Mouse (Mus musculus) kidney, adult 9 months (tissue): ENCODE measurements around the gene Oprd1.
A peak's percentile ranks its signal among the peaks of the same experiment; 100 is the strongest.

Experiments
- DNase-seq: peaks from one replicate; pipeline ENCODE4 v3.0.0; 2022

Oprd1 gene

DNA sequence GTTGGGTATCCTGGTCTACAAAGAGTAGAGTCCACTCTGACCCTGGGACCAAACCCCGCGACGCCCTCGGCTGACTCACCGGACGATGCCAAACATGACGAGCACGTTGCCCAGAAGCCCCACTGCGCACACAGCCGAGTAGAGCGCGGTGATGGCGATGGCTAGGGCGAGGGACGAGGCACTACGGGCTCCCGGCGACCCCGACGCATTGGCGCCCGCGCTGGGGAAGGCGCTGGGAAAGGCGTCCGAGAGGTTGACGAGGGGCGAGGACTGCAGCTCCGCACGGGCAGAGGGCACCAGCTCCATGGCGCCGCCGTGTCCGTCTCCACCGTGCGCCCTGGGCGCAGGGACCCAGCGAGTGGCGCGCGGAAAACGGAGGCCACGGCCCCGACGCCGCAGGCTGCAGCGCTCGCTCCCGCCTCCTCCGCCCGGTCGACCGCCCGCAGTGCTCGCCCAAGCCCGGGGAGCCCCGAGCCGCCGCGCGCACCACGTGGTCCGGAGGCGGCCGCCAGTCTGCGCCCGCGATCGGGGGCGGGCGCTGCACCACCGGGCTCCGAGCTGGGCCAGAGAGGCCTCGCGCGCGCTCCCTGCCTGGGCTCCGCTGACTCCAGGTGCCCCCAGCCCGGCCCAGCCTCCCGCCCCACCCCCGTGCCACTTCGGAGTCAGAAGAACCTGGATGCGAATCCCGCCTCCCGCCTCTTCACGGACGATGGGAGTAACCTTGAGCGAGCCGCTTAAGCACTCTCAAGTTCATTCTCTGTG, at the start of gene Oprd1:
TSS of gene Oprd1 (minus strand) at position 407 of the 762 bp plus-strand sequence.
- no peak for DNase-seq

DNA sequence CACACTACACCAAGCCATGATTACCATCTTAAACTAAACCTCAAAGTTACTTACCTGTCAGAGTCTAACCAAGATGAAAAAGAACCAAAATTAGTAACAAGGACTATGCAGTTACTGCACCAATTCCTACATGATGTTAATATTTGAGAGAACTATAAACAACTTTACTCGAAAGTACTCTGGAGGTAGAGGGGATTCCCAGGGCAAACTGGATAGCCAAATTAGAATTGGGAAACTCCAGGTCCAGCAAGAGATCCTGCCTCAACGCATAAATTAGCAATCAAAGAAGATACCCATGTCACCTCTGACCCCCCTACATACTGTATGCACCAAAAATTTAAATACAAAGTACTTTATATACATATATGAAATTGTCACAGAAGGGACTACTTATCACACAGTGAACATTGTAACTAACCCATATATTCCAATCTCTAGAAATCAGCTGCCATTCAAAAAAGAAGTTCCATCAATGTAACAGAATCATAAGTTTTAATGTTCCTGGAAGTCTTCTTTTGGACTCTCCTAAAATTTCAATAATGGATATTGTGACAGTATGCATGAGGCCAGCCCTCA, 43.6 kb upstream of the Oprd1 start:
- no peak for DNase-seq

DNA sequence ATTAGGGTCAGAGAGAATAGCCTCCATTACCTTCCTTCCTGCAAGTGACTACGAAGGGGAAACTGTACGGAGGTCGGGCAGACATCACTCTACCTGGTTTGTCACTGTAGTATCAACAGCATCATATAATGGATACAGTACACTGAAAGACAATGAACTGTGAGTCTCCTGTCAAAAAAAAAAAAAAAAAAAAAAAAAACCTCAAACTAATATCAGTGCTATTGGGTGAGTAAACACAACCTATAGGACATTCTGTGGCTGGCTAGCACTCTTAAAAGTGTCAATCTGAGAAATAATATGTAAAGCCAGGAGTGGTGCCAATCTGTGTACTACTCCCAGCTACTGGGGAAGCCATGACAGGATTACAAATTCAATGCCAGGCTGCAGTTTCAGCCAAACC, 38.9 kb upstream of the Oprd1 start:
- no peak for DNase-seq

DNA sequence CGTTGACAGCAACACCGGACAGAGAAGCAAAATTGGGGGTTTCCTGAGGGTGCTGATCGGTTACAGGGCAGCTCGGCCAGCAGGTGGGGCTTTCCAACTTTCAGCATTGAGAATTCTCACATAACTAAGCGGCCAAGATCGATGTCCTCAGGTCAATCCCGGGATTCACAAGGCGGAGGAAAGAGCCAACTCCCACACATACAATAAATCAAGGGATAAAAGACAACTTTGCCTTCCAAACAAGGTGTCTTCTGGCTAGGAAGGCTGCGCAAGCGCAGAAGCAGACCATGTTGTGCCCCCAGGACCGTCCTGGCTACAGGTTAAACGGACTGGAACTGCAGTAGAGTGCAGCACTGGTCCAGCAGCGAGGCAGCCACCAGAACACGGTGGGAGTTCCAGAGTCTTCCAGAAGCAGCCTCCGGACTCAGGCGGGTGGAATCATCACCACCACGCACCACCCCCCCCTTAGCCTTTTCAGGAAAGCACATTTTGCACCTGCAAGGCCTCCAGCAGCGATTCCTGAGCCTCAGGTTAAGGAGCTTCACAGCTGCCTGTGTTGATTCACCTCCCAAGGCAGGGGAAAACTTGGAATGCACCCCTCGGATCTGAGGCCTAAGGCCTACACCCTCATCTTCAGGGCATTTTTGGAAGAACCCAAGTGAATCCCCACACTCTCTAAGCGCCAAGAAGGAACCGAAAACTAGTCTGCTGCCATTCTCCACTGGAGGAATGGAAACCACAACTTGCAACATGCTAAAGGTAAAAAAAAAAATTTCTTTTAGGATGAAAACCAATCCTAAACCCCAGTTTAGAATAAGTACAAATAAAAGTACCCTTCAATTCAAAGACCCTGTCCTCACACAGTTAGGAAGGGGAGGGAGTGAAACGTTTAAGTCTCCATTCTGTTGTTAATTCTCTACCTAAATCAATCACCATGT, 37.7 kb upstream of the Oprd1 start:
- peak; percentile 63 for DNase-seq

DNA sequence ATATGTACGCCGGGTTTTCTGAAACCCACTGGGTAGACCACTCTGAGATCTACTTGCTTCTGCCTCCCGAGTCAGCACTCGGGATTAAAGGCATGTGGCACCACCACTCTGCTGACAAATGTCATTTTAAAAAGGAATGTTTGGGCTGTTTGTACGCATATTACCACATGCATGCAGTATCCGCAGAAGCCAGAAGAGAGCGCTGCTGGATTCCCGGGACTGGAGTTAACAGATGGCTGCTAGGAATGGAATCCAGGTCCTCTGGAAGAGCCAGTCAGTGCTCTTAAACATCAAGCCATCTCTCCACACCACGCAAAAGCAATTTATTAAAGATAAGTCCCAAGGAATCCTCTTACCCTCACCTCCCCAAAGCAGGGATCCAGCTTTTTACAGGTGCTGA, 36.4 kb upstream of the Oprd1 start:
- DNase-seq: peak; percentile 58

DNA sequence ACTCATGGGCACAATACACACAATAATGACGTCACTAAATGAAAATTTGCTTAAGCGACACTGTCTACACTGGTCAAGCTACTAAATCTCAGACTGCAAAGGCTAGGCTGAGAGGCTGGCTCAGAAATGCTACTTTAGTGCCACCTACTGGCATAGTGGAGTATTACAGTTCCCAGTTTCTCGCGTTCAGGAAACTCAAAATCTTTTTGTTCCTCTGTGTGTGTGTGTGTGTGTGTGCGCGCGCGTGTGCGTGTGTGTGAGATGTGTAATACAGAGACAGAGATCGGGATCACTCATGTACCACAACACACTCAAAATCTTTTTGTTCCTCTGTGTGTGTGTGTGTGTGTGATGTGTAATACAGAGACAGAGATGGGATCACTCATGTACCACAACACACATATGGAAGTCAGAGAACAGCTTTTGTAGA, 34.4 kb upstream of the Oprd1 start:
- peak; percentile 66 for DNase-seq

DNA sequence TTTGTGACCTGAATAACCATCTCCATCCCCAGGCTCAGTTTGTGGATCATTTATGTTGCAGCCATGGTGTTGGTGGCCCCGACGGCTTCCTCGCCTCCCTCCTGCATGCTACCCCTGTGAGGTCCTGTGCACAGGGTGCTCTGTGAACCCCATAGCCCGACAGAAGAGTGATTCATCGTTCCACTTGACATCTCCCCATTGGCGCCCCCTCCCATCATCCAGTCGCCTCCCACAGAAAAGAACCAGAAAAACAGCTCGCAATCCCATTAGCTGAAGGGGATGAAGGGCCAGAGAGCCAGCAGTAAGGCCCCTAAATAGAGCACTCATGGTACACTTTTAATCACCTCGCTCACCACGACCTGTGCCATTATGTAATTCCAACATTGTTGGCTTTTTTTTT, 32.2 kb upstream of the Oprd1 start:
- DNase-seq: no peak

DNA sequence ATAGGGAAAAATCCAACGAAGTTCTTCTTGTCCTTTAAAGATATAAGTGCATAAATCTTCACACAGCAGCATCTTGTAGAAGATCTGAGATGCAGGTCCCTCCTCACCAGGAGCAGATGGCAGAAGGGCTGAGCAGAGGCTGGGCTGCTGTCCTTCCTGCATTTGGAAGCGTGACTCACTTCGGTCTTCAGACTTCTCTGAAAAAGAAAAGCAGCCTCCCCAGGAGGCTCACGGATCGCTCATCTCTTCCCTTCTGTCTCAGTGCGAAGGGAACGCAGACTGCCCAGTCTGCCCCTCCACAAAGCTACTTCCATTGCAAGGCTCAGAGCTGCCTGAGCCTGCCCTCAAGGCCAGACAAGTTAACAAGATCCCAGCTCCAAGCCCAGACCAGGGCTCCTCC, 26.6 kb upstream of the Oprd1 start:
- no peak for DNase-seq

DNA sequence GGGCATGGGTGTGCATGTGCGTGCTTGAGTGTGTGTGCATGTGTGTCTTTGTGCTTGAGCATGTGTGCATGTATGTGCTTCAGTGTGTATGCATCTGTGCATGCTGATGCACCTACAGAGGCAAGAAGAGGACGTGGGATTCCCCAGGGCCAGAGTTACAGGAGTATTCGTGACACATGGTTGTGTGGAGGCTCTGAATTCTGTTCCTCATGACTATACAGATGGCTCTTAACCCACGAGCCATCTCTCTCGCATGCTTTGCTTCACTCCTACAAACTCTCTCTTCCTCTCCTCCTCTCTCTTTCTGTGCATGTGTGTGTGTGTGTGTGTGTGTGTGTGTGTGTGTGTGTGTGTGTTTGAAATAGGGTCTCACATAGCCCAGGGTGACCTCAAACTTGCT, 25.5 kb upstream of the Oprd1 start:
- no peak for DNase-seq

DNA sequence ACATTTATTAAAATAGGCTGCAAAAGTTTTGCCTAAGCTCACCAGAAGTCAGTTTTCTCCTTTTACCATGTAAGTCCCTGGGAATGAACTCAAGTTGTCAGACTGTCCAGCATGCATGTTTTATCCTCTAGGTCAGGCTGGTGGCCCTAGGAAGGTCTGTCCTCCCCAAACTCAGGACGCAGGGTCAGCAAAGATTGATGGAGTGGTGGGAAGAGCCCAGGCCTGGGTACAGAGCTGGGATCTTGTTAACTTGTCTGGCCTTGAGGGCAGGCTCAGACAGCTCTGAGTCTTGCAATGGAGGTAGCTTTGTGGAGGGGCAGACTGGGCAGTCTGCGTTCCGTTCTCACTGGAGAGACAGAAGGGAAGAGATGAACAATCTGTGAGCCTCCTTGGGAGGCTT, 25.0 kb upstream of the Oprd1 start:
- DNase-seq: no peak

DNA sequence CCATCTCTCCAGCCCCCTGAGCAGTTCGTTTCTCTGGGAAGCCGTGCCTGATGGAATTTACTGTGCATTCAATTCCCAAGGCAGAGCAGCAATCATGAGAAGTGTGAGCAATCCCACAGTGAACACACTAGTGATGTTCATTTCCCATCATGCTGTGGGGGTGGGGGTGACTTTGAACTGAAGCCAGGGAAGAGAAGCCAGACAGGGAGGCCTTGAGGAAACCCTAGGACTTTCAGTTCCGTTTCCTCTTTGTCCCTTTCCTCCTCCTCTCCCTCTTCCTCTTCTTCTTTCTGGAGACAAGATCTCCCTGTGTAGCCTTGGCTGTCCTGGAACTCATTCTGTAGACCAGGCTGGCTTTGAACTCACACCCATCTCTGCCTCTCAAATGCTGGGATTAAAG, 23.1 kb upstream of the Oprd1 start:
- DNase-seq: no peak

DNA sequence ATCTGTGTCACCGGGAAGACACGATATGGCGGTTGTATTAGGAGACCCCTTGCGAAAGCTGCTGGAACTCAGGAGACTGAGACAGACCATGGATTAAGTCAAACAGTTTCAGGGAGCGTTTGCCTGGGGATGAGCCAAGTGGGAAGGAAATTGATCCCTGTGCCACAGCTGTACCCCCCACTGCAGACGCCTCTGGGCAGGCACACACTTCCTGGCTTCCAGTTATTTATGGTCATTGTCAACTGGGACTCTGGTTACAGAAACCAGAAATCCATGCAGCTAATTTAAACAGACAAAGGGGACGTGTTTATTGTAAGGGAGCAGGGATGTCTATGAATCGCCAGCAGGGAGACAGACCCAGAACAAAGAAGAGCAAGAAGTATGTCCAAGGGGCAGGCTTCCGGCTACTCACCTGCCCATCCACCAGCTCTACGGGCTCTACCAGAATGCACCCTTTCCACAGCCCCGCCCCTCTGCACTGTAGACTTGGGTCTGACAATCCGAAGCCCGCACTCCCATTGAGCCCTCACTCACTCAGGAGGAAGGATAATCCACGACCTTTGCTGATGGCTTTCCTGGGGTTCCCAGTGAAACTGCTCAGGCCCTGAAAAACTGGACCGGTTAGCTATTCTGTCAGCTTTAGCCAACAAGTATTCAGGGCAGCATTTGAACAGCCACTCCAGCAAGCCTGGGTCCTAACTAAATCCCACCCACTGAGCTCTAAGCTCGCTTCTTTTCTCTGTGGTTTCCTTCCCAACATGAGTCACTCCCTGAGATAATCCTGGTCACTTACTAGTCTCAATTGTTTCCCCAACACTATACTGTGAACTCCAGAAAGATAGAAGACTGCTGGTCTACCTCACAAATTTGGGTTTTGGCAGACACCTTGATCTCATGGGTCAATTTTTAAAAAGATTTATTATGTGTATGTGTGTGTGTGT, 22.3 kb upstream of the Oprd1 start:
- no peak for DNase-seq

DNA sequence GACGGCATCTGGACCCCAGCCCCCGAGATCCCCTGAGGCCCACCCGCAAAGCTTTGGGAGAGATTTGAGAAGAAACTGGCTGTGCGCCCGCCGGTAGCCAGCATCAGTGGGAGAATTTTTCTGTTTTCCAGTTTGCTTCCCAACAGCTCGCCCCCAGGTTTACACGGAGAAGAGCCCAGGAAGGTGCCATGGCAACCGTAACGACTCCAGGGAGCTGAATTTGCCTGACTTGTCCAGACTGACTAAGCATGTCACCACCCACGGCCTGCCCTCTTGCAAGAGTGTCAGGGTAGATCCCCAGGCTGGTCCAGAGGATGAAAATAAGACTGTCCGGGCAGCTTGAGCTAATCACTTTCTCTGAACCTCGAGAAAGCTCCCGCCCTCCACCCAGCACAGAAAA, 21.4 kb upstream of the Oprd1 start:
- DNase-seq: no peak

DNA sequence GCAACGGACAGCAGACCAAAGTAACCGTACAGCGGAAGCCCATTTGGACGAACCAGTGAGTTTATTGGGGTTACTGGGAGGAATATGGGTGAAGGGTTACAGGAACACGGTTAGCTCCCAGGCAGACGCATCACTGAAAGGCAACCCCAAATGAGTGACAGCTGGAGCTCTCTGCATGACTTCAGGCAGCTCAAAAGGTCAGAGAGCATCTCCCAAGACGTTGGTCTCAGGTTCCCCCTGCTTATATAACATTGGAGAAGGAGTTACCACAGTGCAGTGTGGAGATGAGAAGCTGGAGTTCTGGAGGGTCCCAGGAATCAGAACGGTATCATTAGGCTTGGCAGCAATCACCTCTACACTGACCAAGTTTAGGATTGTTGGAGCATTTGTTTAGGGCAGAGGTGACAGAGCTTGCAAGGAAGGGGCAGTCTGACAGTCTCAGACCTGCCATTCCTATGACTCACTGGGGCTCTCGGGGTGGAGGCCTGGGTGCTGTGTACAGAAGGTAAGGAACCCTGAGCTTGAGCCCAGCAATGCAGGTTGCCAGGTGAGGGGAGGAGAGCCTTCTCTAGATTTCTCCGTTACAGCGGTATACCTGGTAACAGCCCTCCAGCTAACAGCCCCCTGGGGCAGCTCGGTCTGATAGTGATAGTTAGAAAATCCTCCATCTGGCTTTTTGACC, 12.8 kb upstream of the Oprd1 start:
- no peak for DNase-seq

DNA sequence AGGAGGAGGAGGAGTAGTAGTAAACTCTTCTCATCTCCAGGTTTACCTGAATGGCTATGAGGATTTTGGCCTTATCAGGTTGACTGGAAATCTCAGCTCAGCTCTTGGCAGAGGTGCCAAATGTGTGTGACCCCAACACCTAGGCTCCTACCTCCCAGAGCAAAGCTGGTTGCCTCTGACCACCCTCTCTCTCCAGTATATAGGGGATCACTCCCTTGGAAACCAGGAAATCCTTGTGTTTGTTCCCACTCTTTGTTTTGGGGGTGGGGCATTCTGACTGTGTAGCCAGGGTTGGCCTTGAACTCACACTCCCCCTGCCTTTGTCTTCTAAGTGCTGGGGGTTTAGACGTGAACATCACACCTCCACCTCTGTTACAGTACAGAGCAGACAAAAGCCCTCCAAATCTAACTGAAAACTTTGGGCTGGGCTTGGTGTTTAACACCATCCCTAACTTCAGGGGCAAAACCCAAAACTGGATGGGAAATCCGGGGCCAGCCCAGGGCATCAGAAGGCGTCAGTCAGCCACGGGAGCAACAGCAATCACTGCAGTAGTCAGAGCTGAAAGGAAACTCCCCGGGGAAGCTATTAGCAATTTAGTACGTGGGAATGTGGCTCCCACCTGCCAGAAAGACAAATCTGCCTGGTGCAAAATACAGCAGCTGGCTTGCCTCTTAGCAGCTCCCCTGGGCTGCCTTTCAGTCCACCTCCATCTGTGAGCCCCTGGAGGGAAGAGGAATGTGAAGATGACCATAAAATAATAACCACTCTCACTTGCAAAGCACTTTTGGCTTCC, 10.8 kb upstream of the Oprd1 start:
- no peak for DNase-seq

DNA sequence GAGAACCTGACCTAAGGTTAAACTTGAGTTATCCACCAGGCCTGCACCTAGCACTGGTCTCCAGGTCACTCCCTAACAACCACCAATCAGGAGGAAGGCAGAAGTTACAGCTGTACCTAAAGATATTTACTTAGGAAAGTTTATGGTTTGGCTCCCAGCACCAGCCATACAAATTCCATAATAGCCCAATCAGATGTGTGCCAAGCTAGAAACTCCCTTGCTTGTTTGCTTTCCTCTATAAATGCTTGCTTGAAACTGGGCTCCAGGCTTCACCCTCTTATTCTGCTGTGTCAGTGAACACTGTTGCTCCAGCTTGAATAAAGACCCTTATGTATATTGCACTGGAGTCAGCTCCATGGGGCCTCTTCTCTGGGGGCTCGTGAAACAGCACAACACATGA, 7.4 kb upstream of the Oprd1 start:
- no peak for DNase-seq

DNA sequence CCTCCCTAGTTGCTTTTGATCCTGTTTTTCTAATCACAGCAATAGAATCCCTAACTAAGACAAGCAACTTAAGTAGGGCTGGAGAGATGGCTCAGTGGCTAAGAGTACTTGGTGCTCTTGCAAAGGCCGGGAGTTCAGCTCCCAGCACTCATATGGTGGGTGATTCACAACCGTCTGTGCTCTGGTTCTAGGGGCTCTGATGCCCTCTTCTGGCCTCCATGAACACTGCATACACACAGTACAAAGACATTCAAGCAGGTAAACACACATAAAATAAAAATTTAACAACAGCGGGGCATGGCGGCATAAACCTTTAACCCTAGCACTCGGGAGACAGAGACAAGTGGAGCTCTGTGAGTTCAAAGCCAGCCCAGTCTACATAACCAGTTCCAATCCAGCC, 1.9 kb upstream of the Oprd1 start:
- no peak for DNase-seq

DNA sequence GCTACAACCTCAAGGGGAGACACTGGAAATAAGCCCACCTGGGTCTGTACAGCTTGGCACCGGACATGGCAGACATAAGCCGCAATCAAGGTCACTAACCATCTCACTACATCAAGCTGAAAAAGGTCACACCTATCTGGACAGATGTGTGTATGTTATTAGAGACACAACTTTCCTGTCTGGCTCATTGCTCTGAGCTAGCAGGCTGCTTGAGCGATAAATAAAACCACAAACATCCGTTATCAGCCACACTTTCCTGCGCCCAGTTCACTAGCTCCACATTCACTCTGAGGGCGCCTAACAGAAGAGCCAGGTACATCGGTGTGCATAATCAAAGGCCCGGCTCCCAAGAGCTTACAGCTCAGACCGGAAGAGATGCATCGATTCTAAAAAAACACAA, 806 bp upstream of the Oprd1 start:
- no peak for DNase-seq

DNA sequence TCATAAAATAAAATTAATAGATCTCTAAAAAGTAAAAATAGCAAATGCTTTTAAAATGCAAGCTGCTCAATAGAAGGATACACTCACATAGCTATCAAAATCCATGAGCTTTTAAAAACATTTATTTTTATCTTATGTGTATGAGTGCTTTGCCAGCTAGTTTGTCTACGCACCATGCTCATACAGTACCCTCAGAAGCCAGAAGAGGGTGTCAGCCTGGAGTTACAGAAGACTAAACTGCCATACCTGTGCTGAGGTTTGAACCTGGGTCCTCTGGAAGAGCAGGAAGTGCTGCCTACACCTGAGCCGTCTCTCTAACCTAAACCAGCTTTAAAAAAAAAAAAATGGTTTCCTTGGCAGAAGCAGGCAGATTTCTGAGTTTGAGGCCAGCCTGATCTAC, 5.6 kb downstream of the Oprd1 start:
- DNase-seq: no peak

DNA sequence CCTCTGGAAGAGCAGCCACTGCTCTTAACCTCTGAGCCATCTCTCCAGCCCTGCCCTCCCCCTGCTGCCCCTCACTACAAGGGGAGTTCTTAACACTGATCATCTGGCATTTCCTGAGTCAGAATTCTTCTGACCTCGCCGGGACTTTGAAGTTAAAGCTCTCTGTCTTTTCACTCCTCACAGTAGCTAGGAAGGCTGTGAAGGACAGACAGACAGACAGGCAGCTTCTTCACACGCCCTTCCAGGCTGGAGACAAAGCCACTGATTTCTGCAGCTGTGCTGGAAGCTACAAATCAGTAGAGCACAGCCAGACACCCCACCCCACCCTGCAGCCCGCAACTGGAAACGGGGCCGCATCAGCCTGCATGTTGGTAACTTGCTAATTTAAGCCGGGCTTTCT, 7.3 kb downstream of the Oprd1 start:
- no peak for DNase-seq

DNA sequence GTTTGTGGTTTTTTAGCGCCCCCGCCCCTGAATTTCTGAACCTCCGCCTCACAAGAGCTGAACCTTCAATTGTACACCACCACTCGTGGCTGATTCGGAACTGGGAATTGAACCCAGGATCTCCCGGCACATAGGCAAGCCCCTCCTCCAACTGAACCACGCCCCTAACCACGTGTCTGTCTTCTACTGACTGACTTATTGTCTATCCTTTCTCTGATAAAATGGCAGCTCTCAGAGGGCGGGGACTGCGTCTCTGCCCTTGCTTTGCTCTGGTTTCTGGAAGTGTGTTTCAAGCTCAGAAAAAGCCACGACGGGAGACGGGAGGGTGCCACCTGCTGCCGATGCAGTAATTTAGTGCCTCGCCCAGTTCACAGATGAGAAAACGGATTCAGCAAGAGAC, 10.4 kb downstream of the Oprd1 start:
- no peak for DNase-seq
